Mouse (Mus musculus) embryonic facial prominence, embryonic 10.5 days (tissue): ENCODE results near the gene Syt12. TPM values are rescaled to one million over a fixed set of nuclear protein-coding genes. Genes with fewer than 3 reads are reported as not detected.

Source experiments
- DNase-seq: peaks from one replicate; pipeline ENCODE4 v3.0.0-alpha.2; 2017; ENCODE audit warnings: low spot score
- H3K27ac ChIP-seq: fragments of 300-500 bp; sonication (generic); replicated peaks from 2 replicates; pipeline ENCODE4 v1.5.1; 2016; ENCODE audit warnings: mild to moderate bottlenecking
- H3K27me3 ChIP-seq: fragments of 300-500 bp; sonication (generic); replicated peaks from 2 replicates; pipeline ENCODE4 v1.6.1; 2016; ENCODE audit warnings: low read depth, mild to moderate bottlenecking; ENCODE audit not compliant: poor library complexity, severe bottlenecking
- H3K36me3 ChIP-seq: fragments of 300-500 bp; sonication (generic); replicated peaks from 2 replicates; pipeline ENCODE4 v1.6.1; 2016; ENCODE audit warnings: mild to moderate bottlenecking, moderate library complexity
- H3K4me1 ChIP-seq: fragments of 300-500 bp; sonication (generic); 2 replicates; pipeline ENCODE4 v1.6.1; 2016
- H3K4me3 ChIP-seq: fragments of 300-500 bp; sonication (generic); 2 replicates; pipeline ENCODE4 v1.5.1; 2016; ENCODE audit warnings: mild to moderate bottlenecking, moderate library complexity
- H3K9me3 ChIP-seq: fragments of 300-500 bp; sonication (generic); 2 replicates; pipeline ENCODE4 v1.6.1; 2016; ENCODE audit warnings: mild to moderate bottlenecking
- WGBS: fragments of 180-500 bp; shearing (Covaris S2); methylation state at CpG from one replicate; pipeline ENCODE4 v1.1.7; 2016; 5-methylcytosine and 5-hydroxymethylcytosine counted together
- polyA plus RNA-seq: library from polyadenylated mRNA; unstranded; fragments of >200 nt; fragmentation: Nextera tagmentation; extraction: Ambion mirVana; gene quantifications from 2 replicates; pipeline ENCODE4 v1.2.1, GENCODE M21; 2016

The Syt12 gene
- 2.6 and 2.8 TPM in 2 replicates for polyA plus RNA-seq

DNA sequence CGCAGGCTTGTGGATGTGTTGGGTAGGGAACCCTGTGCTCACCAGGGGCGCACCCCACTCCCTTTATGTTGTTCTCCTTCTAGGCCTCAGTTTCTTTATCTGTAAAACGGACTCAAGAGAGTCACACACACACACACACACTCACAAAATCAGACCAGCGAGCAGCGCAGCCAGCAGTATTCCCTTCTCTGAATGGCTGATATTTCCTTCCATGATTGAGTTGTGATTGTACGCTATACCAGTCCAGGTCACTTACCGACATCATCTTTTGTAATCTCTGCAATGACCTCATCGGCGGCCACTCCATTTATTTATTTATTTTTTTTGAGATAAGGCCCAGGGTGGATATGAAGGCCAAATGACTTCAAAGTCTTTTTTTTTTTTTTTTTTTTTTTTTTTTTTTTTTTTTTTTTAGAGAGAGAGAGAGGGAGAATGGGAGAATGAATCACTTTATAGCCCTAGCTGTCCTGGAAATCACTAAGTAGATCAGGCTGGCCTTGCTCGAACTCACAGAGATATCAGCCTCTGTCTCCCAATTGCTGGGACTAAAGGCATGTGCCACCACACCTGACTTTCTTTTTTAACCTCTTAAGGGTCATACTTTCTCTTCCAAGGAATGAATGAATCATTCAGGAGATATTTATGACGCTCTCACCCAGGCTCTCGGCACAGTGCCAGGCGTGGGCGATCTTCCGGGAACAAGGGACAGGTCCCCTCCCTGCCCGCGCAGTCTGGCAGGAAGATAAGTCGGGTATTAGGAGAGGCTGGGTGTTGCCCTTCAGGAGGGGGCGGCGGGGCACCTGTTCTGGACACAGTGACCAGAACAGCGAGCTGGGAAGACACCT is at the start of gene Syt12:
Gene Syt12, minus strand, starts transcription at position 103 of the 845 bp plus-strand sequence.
- H3K9me3 ChIP-seq, result no peaks in the 10 kb centered on the region
- H3K36me3 ChIP-seq, result no peaks in the 10 kb centered on the region
- H3K4me3 ChIP-seq, result peak within 1 kb of the TSS; percentile 75
- 39% methylated on average over 21 of the region's 21 CpGs for WGBS
- H3K27me3 ChIP-seq, result peaks cover 54% of the 10 kb centered on the region
- DNase-seq, result peak; percentile 22
- peak within 1 kb of the TSS; percentile 81 for H3K27ac ChIP-seq
- H3K4me1 ChIP-seq, result peaks cover 15% of the 10 kb centered on the region

DNA sequence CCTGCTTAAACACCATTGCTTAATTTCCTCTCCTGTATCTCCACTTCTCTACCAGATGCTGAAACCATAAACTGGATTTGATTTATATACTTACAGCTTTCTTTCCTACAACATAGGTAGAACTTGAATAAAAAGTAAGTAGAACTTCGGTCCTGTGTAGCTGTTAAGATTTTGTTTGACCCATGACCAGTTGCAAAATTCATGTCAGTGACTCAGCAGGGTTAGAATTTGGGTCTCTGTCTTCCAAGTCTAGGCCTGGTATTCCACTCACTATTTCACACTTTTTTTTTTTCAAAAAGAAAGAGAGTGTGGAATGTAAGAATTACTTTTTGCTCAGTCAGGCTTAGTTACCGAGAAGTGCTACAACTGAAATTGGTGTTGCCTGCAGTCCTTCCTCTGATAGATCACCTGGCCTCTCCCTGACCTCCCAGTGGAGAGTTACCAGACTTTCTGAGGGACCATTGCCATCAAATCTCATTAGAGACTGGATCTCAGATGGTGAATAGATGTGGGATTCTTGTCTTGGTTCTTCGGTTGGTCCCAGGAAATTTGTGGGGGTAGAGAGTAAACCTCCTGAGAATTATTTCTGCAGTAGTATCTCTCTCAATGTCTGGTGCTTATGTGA is 44.3 kb upstream of the Syt12 start:
- Histone ChIP-seq H3K27me3 (no peaks in the 10 kb centered on the region), H3K27ac (no peak overlapping the region; the same call in 1 of the 2 replicates)

DNA sequence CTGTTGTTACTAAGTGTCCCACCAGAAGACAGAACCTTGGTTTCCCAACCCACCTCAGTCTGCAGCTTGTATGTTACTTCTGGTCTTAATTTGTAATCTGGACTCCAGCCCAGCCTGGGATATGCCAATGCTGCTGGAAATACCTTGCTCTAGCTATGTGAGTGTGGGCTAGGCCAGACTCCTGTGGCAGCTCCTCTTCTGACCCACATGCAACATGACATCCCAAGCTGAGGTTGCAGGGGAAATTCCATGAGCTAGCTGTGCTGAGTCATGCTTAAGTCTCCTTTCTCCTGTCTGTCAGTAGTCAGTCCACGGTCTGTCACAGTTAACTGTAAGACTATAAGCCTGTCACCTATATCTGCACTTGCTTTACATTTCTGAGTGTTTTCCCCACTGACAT is 40.2 kb upstream of the Syt12 start:
- DNase-seq, result no peak
- 80% methylated on average over 1 of the region's 1 CpGs for WGBS
- H3K4me3 ChIP-seq, result no peak overlapping the region
- no peaks in the 10 kb centered on the region for H3K27me3 ChIP-seq
- peaks cover 42% of the 10 kb centered on the region for H3K4me1 ChIP-seq
- H3K9me3 ChIP-seq, result no peaks in the 10 kb centered on the region
- H3K36me3 ChIP-seq, result no peaks in the 10 kb centered on the region
- 0 out of 2 replicates have a peak overlapping the region, but pooled peaks have one; percentile 4 for H3K27ac ChIP-seq

More for the DNA sequence above, 44.3 kb upstream of the Syt12 start:
- Histone ChIP-seq H3K9me3 (no peaks in the 10 kb centered on the region), H3K4me3 (no peak overlapping the region), H3K36me3 (no peaks in the 10 kb centered on the region), H3K4me1 (peaks cover 20% of the 10 kb centered on the region)
- WGBS, result 79% methylated on average over 3 of the region's 3 CpGs
- no peak for DNase-seq

DNA sequence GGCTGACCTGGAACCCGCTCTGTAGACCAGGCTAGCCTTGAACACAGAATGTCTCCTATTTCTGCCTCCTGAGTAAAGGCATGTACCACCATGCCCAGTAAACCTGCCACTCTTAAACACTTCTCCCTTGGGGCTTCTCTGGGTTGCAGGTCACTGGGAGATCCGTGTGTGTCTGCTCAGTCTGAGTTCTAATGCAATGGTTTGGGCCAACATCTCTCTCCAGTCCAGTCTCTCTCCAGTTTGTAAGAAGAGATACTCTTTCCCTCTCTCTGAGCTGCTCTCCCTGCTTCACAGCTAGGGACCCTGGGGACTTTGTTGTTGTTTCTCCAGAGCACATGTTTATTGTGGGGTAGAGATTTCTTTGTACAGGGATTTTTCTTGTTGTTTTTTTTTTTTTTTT is 39.0 kb upstream of the Syt12 start:
- H3K4me1 ChIP-seq, result peaks cover 38% of the 10 kb centered on the region
- 65% methylated on average over 2 of the region's 2 CpGs for WGBS
- 0 out of 2 replicates have a peak overlapping the region, but pooled peaks have one; percentile 25 for H3K27ac ChIP-seq

DNA sequence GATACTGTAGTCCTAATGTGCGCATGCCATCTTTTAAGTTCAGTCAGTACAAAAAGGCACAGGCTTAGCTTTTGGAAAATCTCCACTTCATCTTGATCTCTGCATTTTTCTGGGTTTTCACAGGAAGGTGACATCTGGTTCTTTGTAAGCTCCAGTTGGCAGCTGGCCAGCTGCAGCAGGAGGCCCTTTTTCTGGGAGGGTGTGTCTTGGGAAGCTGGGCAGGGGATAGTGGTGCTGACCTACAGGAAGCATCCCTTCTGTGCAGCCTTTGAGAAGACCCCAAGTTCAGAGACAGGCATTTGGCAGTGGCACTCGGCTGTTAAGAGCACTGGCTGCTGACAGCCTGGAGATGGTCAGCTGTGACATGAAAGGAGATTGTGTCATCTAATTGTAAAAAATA is 38.5 kb upstream of the Syt12 start:
- Histone ChIP-seq H3K4me1 (peaks cover 43% of the 10 kb centered on the region), H3K36me3 (no peaks in the 10 kb centered on the region), H3K27me3 (peaks cover 7% of the 10 kb centered on the region), H3K27ac (0 out of 2 replicates have a peak overlapping the region, but pooled peaks have one; percentile 25), H3K9me3 (no peaks in the 10 kb centered on the region), H3K4me3 (no peak overlapping the region)
- peak; percentile 44 for DNase-seq
- WGBS, result 64% methylated on average over 2 of the region's 2 CpGs

More for the DNA sequence above, 39.0 kb upstream of the Syt12 start:
- no peak for DNase-seq
- Histone ChIP-seq H3K9me3 (no peaks in the 10 kb centered on the region), H3K4me3 (no peak overlapping the region), H3K27me3 (peaks cover 7% of the 10 kb centered on the region), H3K36me3 (no peaks in the 10 kb centered on the region)

DNA sequence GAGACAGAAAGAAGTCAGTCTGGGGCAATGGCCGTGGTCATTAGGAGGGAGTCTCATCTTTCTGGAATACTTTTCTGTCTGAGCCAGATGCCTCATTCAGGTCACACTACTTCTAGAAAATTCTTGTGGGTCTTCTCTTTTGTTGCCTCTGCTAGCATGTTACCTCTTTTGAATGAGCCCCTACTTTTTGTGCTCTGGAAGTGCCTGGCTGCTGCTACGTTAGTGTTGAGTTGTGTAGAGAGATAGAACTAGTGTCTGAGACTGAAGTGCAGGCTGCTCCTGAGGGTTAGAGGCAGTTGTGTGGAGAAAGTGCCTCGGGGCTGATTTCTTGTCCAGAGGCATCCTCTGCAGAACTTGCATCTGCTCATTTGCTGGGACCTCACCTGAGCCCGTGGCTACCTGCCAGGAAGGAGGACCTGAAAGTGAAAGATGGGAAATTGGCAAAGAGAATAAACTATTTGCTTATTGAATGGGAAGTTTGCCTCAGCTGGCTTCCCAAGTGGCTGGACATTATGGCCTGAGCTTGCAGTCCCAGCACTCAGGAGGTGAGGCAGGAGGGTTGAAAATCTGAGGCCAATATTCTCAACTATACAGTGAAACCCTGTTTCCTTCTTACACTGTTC is 36.1 kb upstream of the Syt12 start:
- 70% methylated on average over 4 of the region's 4 CpGs for WGBS
- Histone ChIP-seq H3K27ac (no peak overlapping the region), H3K9me3 (no peaks in the 10 kb centered on the region), H3K36me3 (no peaks in the 10 kb centered on the region), H3K4me3 (0 out of 2 replicates have a peak overlapping the region, but pooled peaks have one; percentile 16), H3K27me3 (peaks cover 7% of the 10 kb centered on the region), H3K4me1 (peaks cover 42% of the 10 kb centered on the region)
- DNase-seq, result no peak

DNA sequence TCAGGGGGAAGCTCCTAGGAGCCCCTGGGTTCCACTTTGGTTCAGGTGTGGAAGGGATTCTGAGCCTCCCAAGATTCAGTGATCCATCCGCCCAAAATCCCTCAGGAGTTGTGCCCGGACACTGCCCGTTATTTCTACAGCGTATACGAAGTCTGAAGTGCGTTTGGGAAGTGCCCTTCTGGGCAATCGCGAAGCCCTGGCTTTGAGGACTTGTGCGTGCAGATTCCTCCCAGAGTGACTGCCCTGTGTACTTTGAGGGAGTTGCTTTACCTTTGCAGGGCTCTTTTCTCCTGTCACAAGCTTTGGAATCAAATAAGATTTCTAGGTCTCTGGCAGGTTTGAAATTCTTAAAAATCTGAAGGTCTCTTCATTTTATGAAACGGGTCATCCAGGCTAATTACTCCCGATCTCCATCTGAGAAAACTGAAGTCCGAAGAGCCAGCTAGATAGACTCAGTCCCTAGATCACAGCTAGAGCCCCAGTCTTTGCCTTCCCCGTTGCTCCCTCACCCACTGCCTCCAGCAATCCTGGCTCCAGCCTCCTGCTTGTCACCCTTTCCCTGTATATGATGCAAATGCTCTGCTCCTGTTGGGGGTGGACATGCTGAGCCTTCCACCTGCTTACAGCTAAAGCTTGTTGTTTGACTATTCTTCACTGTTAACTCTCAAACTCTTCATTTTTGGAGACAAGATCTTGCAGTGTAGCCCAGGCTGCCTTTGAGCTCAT is 34.0 kb upstream of the Syt12 start:
- H3K36me3 ChIP-seq, result no peaks in the 10 kb centered on the region
- H3K9me3 ChIP-seq, result no peaks in the 10 kb centered on the region
- 9% methylated on average over 13 of the region's 13 CpGs for WGBS
- no peak for DNase-seq
- peak overlapping the region; percentile 86 for H3K4me3 ChIP-seq
- peaks cover 7% of the 10 kb centered on the region for H3K27me3 ChIP-seq
- H3K27ac ChIP-seq, result no peak overlapping the region
- H3K4me1 ChIP-seq, result peaks cover 37% of the 10 kb centered on the region

DNA sequence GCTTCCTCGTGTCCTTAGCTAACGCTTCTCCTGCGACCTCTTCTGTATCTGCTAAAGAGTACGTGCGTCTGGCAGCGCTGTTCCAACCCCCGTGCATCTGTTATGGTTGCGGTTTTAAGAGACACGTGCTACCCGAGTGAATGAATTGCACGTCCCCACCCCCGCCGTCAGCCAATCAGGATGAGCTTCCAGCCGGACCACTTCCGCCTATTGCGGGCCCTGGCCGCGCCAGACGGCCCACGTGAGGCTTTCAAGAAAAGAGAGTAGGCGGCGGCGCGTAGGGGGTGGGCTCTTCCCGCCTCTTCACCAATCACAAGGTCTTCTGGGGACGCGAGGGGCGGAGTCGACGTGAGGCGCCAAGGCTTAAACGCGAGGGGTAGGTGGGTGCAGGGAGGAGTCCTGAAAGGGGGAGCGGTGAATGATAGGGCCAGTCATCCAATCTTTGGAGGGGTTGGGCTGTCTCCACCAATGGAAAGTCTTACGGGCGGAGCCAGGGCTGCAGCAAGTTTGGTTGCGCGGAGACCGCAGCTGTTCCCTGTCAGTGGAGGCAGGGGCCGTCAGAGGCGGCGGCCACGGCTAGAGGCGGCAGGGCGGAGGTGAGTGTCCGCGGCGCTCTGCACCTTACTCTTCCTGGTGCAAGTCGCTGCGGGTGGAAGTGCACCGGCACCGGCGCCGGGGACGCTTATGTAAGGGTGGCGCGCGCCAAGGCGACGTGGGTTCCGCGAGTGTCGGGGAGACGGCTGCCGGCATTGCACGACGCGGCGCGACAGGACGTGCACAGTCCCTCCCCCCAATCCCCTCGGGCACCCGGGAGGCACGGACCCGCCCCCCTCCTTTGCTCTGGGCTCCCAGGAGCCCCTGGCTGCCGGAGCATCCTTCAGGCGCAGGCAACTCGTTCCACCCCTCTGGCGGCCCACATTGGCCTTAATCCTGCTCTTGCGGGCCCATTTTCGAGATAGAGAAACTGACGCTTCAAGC is 33.0 kb upstream of the Syt12 start, which contains the start of gene Pcx:
Gene Pcx, plus strand, starts transcription at position 487 of the 978 bp plus-strand sequence.
- DNase-seq, result peak; percentile 99
- Histone ChIP-seq H3K27ac (peak within 1 kb of the TSS; percentile 65), H3K4me3 (peak within 1 kb of the TSS; percentile 86), H3K27me3 (peaks cover 7% of the 10 kb centered on the region), H3K4me1 (peaks cover 27% of the 10 kb centered on the region), H3K9me3 (no peaks in the 10 kb centered on the region), H3K36me3 (no peaks in the 10 kb centered on the region)
- under 1% methylated on average over 82 of the region's 82 CpGs for WGBS

DNA sequence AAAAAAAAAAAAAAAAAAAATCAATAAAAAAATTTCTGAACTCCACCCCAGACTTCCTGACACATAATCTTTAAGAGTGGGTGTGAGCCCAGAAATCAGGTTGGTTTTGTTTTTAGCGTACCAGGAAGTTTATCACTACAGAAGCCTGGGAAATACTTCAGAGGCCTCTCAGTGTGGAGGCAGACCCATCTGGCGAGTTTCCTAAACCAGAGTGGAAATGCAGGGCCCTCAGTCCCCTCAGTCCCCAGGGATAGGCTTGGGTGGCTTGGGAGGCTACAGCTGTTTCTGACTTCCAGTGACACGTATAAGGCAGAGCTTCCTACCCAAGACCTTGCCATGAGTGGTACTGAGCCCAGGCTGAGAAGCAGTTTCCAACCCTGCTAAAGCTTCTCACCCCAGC is 30.5 kb upstream of the Syt12 start:
- no peaks in the 10 kb centered on the region for H3K9me3 ChIP-seq
- H3K27me3 ChIP-seq, result peaks cover 7% of the 10 kb centered on the region
- WGBS, result 77% methylated on average over 3 of the region's 3 CpGs
- H3K36me3 ChIP-seq, result no peaks in the 10 kb centered on the region
- peaks cover 20% of the 10 kb centered on the region for H3K4me1 ChIP-seq
- H3K27ac ChIP-seq, result no peak overlapping the region
- H3K4me3 ChIP-seq, result no peak overlapping the region
- no peak for DNase-seq

DNA sequence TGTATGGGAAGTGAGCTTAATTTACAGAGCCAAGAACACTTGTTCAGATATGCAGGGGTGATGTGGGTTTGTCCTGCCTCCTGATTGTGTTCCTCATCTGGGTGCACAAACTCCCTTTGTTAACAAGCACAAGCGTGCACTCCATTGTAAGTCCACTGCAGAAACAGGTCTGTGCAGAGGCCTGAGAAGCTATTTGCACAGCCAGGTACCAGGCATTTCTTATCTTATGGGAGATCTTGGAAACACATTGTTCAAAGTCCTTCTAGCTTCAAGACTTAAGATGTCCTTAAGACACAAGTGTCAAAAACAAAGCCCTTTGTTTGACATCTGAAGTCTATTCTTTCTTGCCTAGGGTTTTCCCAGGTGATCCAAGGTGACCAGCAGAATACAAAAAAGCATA is 27.6 kb upstream of the Syt12 start:
- H3K4me3 ChIP-seq, result no peak overlapping the region
- H3K4me1 ChIP-seq, result peaks cover 8% of the 10 kb centered on the region
- DNase-seq, result no peak
- WGBS, result 95% methylated on average over 1 of the region's 1 CpGs
- no peaks in the 10 kb centered on the region for H3K9me3 ChIP-seq
- no peak overlapping the region for H3K27ac ChIP-seq
- no peaks in the 10 kb centered on the region for H3K27me3 ChIP-seq
- H3K36me3 ChIP-seq, result no peaks in the 10 kb centered on the region

DNA sequence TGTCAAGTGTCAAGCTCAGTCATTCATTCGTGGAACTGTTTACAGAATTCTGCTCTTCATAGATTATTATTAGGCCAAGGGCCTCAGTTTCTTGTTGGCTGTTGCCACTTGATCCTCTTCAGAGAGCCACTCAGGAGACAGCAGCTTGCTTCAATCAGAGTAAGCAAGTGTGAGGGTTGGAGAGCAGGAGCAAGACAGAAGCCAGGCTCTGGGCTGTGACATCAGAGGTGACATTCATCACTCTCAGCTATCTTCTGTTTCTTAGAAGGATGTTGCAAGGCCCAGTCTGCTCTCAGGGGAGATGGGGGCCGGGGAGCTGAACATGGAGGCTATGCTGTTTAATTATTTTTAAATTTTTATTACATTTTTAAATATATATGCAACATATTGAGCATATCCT is 25.5 kb upstream of the Syt12 start:
- no peak overlapping the region for H3K4me3 ChIP-seq
- H3K27me3 ChIP-seq, result no peaks in the 10 kb centered on the region
- H3K27ac ChIP-seq, result no peak overlapping the region
- no peak for DNase-seq
- 75% methylated on average over 2 of the region's 2 CpGs for WGBS
- no peaks in the 10 kb centered on the region for H3K9me3 ChIP-seq
- no peaks in the 10 kb centered on the region for H3K36me3 ChIP-seq
- peaks cover 13% of the 10 kb centered on the region for H3K4me1 ChIP-seq
